Mouse (Mus musculus): ENCODE measurements around the gene Nckipsd. TPM values are rescaled to one million over a fixed set of nuclear protein-coding genes. Genes with fewer than 3 reads are reported as not detected.

The Nckipsd gene
- polyA plus RNA-seq, 1 experiment from 2014 or later, result 9.2 TPM

GRCm38 (mm10) chr9:108824144-108824685, 16.0 kb downstream of the Nckipsd start:
- Histone ChIP-seq H3K9ac (no peak overlapping the region), H3K36me3 (no peaks in the 10 kb centered on the region), H3K4me3 (no peak overlapping the region), H3K4me2 (no peak overlapping the region), H3K27ac (ENCODE audit: poor library complexity, severe bottlenecking) (no peak overlapping the region), H3K27me3 (replicated peaks) (peaks cover 76% of the 10 kb centered on the region), H3K9me3 (replicated peaks) (no peaks in the 10 kb centered on the region), H3K4me1 (replicated peaks) (peaks cover 14% of the 10 kb centered on the region)
- no peak for ATAC-seq (ENCODE audit: insufficient number of reproducible peaks, low FRiP score)
- 5% methylated on average over 25 of the region's 25 CpGs for WGBS

GRCm38 (mm10) chr9:108824755-108825413, 16.7 kb downstream of the Nckipsd start:
- Histone ChIP-seq H3K27me3 (replicated peaks) (peaks cover 83% of the 10 kb centered on the region), H3K9ac (no peak overlapping the region), H3K4me1 (replicated peaks) (peaks cover 14% of the 10 kb centered on the region), H3K27ac (ENCODE audit: poor library complexity, severe bottlenecking) (no peak overlapping the region), H3K4me2 (no peak overlapping the region), H3K9me3 (replicated peaks) (no peaks in the 10 kb centered on the region), H3K4me3 (no peak overlapping the region), H3K36me3 (no peaks in the 10 kb centered on the region)
- WGBS, result 1% methylated on average over 31 of the region's 31 CpGs
- no peak for ATAC-seq (ENCODE audit: insufficient number of reproducible peaks, low FRiP score)

- 2% methylated on average over 64 of the region's 70 CpGs for WGBS
- Histone ChIP-seq H3K4me1 (replicated peaks) (peaks cover 14% of the 10 kb centered on the region), H3K4me3 (peak within 1 kb of the TSS; percentile 46), H3K9ac (no peak within 1 kb of the TSS), H3K4me2 (peak within 1 kb of the TSS; percentile 83), H3K27me3 (replicated peaks) (peaks cover 83% of the 10 kb centered on the region), H3K27ac (ENCODE audit: poor library complexity, severe bottlenecking) (no peak within 1 kb of the TSS), H3K9me3 (replicated peaks) (no peaks in the 10 kb centered on the region), H3K36me3 (no peaks in the 10 kb centered on the region)
- peak; percentile 22 for ATAC-seq (ENCODE audit: insufficient number of reproducible peaks, low FRiP score)
These were observed 17.9 kb downstream of the Nckipsd start, which contains the start of gene Celsr3 for GRCm38 (mm10) chr9:108825820-108826699. Celsr3 (plus strand) TSS chr9:108826320.

- H3K4me1 ChIP-seq (replicated peaks), result peaks cover 20% of the 10 kb centered on the region
- H3K4me3 ChIP-seq, result peak overlapping the region; percentile 40
- H3K4me2 ChIP-seq, result peak overlapping the region; percentile 83
- H3K9me3 ChIP-seq (replicated peaks), result no peaks in the 10 kb centered on the region
- H3K27ac ChIP-seq (ENCODE audit: poor library complexity, severe bottlenecking), result no peak overlapping the region
- H3K27me3 ChIP-seq (replicated peaks), result peaks cover 88% of the 10 kb centered on the region
- WGBS, result 4% methylated on average over 39 of the region's 39 CpGs
- no peak overlapping the region for H3K9ac ChIP-seq
- peak; percentile 47; the same call in 1 of the 2 replicates for ATAC-seq (ENCODE audit: insufficient number of reproducible peaks, low FRiP score)
- H3K36me3 ChIP-seq, result no peaks in the 10 kb centered on the region
These were observed 18.7 kb downstream of the Nckipsd start for GRCm38 (mm10) chr9:108826700-108827340.

- WGBS, result 6% methylated on average over 34 of the region's 34 CpGs
These were observed 19.3 kb downstream of the Nckipsd start for GRCm38 (mm10) chr9:108827454-108827853.

GRCm38 (mm10) chr9:108827906-108828305, 19.7 kb downstream of the Nckipsd start:
- Histone ChIP-seq H3K4me3 (0 out of 2 replicates have a peak overlapping the region, but pooled peaks have one; percentile 40), H3K4me2 (peak overlapping the region; percentile 83; the same call in 1 of the 2 replicates), H3K4me1 (replicated peaks) (peaks cover 27% of the 10 kb centered on the region), H3K9ac (no peak overlapping the region), H3K36me3 (no peaks in the 10 kb centered on the region), H3K27ac (ENCODE audit: poor library complexity, severe bottlenecking) (no peak overlapping the region), H3K9me3 (replicated peaks) (no peaks in the 10 kb centered on the region), H3K27me3 (replicated peaks) (peaks cover 93% of the 10 kb centered on the region)
- WGBS, result 59% methylated on average over 18 of the region's 18 CpGs
- no peak for ATAC-seq (ENCODE audit: insufficient number of reproducible peaks, low FRiP score)

More at GRCm38 (mm10) chr9:108827454-108827853, 19.3 kb downstream of the Nckipsd start:
- Histone ChIP-seq H3K36me3 (no peaks in the 10 kb centered on the region), H3K4me3 (peak overlapping the region; percentile 40), H3K9ac (no peak overlapping the region), H3K9me3 (replicated peaks) (no peaks in the 10 kb centered on the region), H3K27me3 (replicated peaks) (peaks cover 92% of the 10 kb centered on the region), H3K4me2 (peak overlapping the region; percentile 83), H3K4me1 (replicated peaks) (peaks cover 23% of the 10 kb centered on the region), H3K27ac (ENCODE audit: poor library complexity, severe bottlenecking) (no peak overlapping the region)
- ATAC-seq (ENCODE audit: insufficient number of reproducible peaks, low FRiP score), result no peak

- H3K9ac ChIP-seq, result peak overlapping the region; percentile 39; the same call in 1 of the 2 replicates
- no peaks in the 10 kb centered on the region for H3K36me3 ChIP-seq
- H3K4me3 ChIP-seq, result peak overlapping the region; percentile 55
- 8% methylated on average over 23 of the region's 23 CpGs for WGBS
- no peak overlapping the region for H3K27ac ChIP-seq (ENCODE audit: poor library complexity, severe bottlenecking)
- peak overlapping the region; percentile 96 for H3K4me2 ChIP-seq
- H3K4me1 ChIP-seq (replicated peaks), result peaks cover 22% of the 10 kb centered on the region
- no peak for ATAC-seq (ENCODE audit: insufficient number of reproducible peaks, low FRiP score)
- H3K27me3 ChIP-seq (replicated peaks), result peaks cover 79% of the 10 kb centered on the region
- H3K9me3 ChIP-seq (replicated peaks), result no peaks in the 10 kb centered on the region
These were observed 23.5 kb downstream of the Nckipsd start for GRCm38 (mm10) chr9:108831637-108832036.

- H3K27ac ChIP-seq (ENCODE audit: poor library complexity, severe bottlenecking), result no peak overlapping the region
- 5% methylated on average over 46 of the region's 46 CpGs for WGBS
- no peaks in the 10 kb centered on the region for H3K36me3 ChIP-seq
- H3K27me3 ChIP-seq (replicated peaks), result peaks cover 75% of the 10 kb centered on the region
- ATAC-seq (ENCODE audit: insufficient number of reproducible peaks, low FRiP score), result peak; percentile 97
- H3K9ac ChIP-seq, result peak overlapping the region; percentile 39; the same call in 1 of the 2 replicates
- H3K4me3 ChIP-seq, result peak overlapping the region; percentile 55
- H3K9me3 ChIP-seq (replicated peaks), result no peaks in the 10 kb centered on the region
- peak overlapping the region; percentile 96 for H3K4me2 ChIP-seq
- peaks cover 17% of the 10 kb centered on the region for H3K4me1 ChIP-seq (replicated peaks)
These were observed 24.4 kb downstream of the Nckipsd start for GRCm38 (mm10) chr9:108832390-108833108.

GRCm38 (mm10) chr9:108842989-108843388, 34.8 kb downstream of the Nckipsd start:
- ATAC-seq (ENCODE audit: insufficient number of reproducible peaks, low FRiP score), result peak; percentile 29; the same call in 1 of the 2 replicates
- 0 out of 2 replicates have a peak overlapping the region, but pooled peaks have one; percentile 9 for H3K4me3 ChIP-seq
- H3K4me2 ChIP-seq, result peak overlapping the region; percentile 49
- H3K36me3 ChIP-seq, result no peaks in the 10 kb centered on the region
- 0 out of 2 replicates have a peak overlapping the region, but pooled peaks have one; percentile 35 for H3K9ac ChIP-seq
- 10% methylated on average over 14 of the region's 14 CpGs for WGBS
- no peak overlapping the region for H3K27ac ChIP-seq (ENCODE audit: poor library complexity, severe bottlenecking)
- H3K4me1 ChIP-seq (replicated peaks), result peaks cover 7% of the 10 kb centered on the region; the same call in 1 of the 2 replicates
- H3K9me3 ChIP-seq (replicated peaks), result no peaks in the 10 kb centered on the region
- peaks cover 67% of the 10 kb centered on the region for H3K27me3 ChIP-seq (replicated peaks)

GRCm38 (mm10) chr9:108845390-108845789, 37.2 kb downstream of the Nckipsd start:
- peaks cover 79% of the 10 kb centered on the region for H3K27me3 ChIP-seq (replicated peaks)

More at GRCm38 (mm10) chr9:108845390-108845789, 37.2 kb downstream of the Nckipsd start:
- peaks cover 7% of the 10 kb centered on the region; the same call in 1 of the 2 replicates for H3K4me1 ChIP-seq (replicated peaks)
- ATAC-seq (ENCODE audit: insufficient number of reproducible peaks, low FRiP score), result no peak
- H3K4me3 ChIP-seq, result no peak overlapping the region
- no peak overlapping the region for H3K4me2 ChIP-seq
- 54% methylated on average over 5 of the region's 5 CpGs for WGBS
- H3K9ac ChIP-seq, result no peak overlapping the region
- H3K36me3 ChIP-seq, result no peaks in the 10 kb centered on the region
- H3K9me3 ChIP-seq (replicated peaks), result no peaks in the 10 kb centered on the region
- H3K27ac ChIP-seq (ENCODE audit: poor library complexity, severe bottlenecking), result no peak overlapping the region
